Mouse (Mus musculus) CH12.LX (cell line): ENCODE measurements at regions not wholly inside any gene's neighbourhood (a gene's known extent, or its start where the extent isn't known, plus 50 kb on each side); places are given as distances from the start of the nearest gene placed in this dataset.

Experiments used
- DNase-seq: peaks from one replicate; pipeline ENCODE4 v3.0.0-alpha.2; 2013; ENCODE audit errors: extremely low read depth
- H3K27ac ChIP-seq: 2 replicates; pipeline ENCODE4 v1.5.1; 2012; ENCODE audit warnings: low read depth, mild to moderate bottlenecking, control low read depth, moderate library complexity; ENCODE audit not compliant: insufficient read depth
- H3K27me3 ChIP-seq: replicated peaks from 2 replicates; pipeline ENCODE3; 2012; ENCODE audit warnings: inconsistent platforms
- H3K36me3 ChIP-seq, 2 experiments: replicated peaks in 1 of 2; 2 replicates each; pipeline versions ENCODE3 to v1.6.1; 2012; ENCODE audit warnings: inconsistent platforms in 1 of 2, low read length in 1 of 2, mild to moderate bottlenecking in 1 of 2, mixed read lengths in 1 of 2, moderate library complexity in 1 of 2; ENCODE audit not compliant: control insufficient read depth in 1 of 2, insufficient read depth in 1 of 2
- H3K4me1 ChIP-seq, 2 experiments: 2 replicates each; pipeline ENCODE4 v1.6.1; 2012; ENCODE audit warnings: inconsistent platforms in 1 of 2, moderate library complexity in 1 of 2; ENCODE audit not compliant: insufficient read depth in 2 of 2, control insufficient read depth in 1 of 2
- H3K4me2 ChIP-seq: 2 replicates; pipeline ENCODE4 v1.6.1; 2012; ENCODE audit warnings: low read depth, mild to moderate bottlenecking, control low read depth; ENCODE audit not compliant: poor library complexity, insufficient read depth, severe bottlenecking
- H3K4me3 ChIP-seq, 3 experiments: fragments of 150-350 bp in 1 of 3; sonication (generic) in 1 of 3; replicated peaks in 1 of 3; 2 replicates each; pipeline versions ENCODE3 to v1.5.1; 2011 to 2012; ENCODE audit warnings: low read depth in 2 of 3, low read length in 2 of 3, mild to moderate bottlenecking in 2 of 3, moderate library complexity in 2 of 3, control low read depth in 1 of 3, improper control_type of control experiment in 1 of 3, inconsistent platforms in 1 of 3, mixed read lengths in 1 of 3; ENCODE audit not compliant: poor library complexity in 1 of 3
- H3K79me2 ChIP-seq: replicated peaks from 2 replicates; pipeline ENCODE4 v1.6.1; 2012; ENCODE audit warnings: mild to moderate bottlenecking, moderate library complexity; ENCODE audit not compliant: control insufficient read depth, poor library complexity, insufficient read depth, severe bottlenecking; ENCODE audit errors: extremely low read depth
- H3K9ac ChIP-seq: 2 replicates; pipeline ENCODE4 v1.6.1; 2012; ENCODE audit warnings: low read depth, mild to moderate bottlenecking, control low read depth, moderate library complexity; ENCODE audit not compliant: insufficient read depth
- H3K9me3 ChIP-seq: replicated peaks from 2 replicates; pipeline ENCODE3; 2012; ENCODE audit warnings: low read length, inconsistent platforms, mixed read lengths
- BHLHE40 ChIP-seq: IDR thresholded peaks from 2 replicates; pipeline ENCODE4 v1.6.1; 2011; ENCODE audit warnings: mild to moderate bottlenecking, low read depth, low read length, improper control_type of control experiment
- CHD1 ChIP-seq: IDR thresholded peaks from 2 replicates; pipeline ENCODE4 v1.6.1; 2012; ENCODE audit warnings: low read depth, low read length, improper control_type of control experiment, inconsistent platforms
- CTCF ChIP-seq, 2 experiments: IDR thresholded peaks in 1 of 2; conservative IDR thresholded peaks in 1 of 2; 2 replicates each; pipeline ENCODE4 v1.5.1; 2011 to 2012; ENCODE audit warnings: low read depth in 2 of 2, low read length in 2 of 2, improper control_type of control experiment in 1 of 2, inconsistent platforms in 1 of 2, mild to moderate bottlenecking in 1 of 2, moderate library complexity in 1 of 2
- HCFC1 ChIP-seq: IDR thresholded peaks from 2 replicates; pipeline ENCODE4 v1.6.1; 2012; ENCODE audit warnings: low read depth, mild to moderate bottlenecking, inconsistent platforms, low read length, improper control_type of control experiment
- JUN ChIP-seq: IDR thresholded peaks from 2 replicates; pipeline ENCODE4 v1.6.1; 2011; ENCODE audit warnings: low read depth, mild to moderate bottlenecking, low read length, improper control_type of control experiment, moderate library complexity; ENCODE audit not compliant: insufficient read depth
- MAFK ChIP-seq: IDR thresholded peaks from 2 replicates; pipeline ENCODE4 v1.6.1; 2011; ENCODE audit warnings: low read length, improper control_type of control experiment; ENCODE audit not compliant: insufficient replicate concordance
- MAZ ChIP-seq: IDR thresholded peaks from 2 replicates; pipeline ENCODE4 v1.6.1; 2012; ENCODE audit warnings: low read depth, mild to moderate bottlenecking, inconsistent platforms, low read length, improper control_type of control experiment, moderate library complexity
- MYC ChIP-seq: IDR thresholded peaks from 2 replicates; pipeline ENCODE4 v1.6.1; 2011; ENCODE audit warnings: low read depth, mild to moderate bottlenecking, improper control_type of control experiment, low read length
- NELFE ChIP-seq: IDR thresholded peaks from 2 replicates; pipeline ENCODE4 v1.6.1; 2011; ENCODE audit warnings: low read depth, low read length, improper control_type of control experiment
- NRF1 ChIP-seq: IDR thresholded peaks from 2 replicates; pipeline ENCODE4 v1.6.1; 2014; ENCODE audit warnings: low read depth, mild to moderate bottlenecking, inconsistent platforms, low read length, improper control_type of control experiment, moderate library complexity
- PAX5 ChIP-seq: IDR thresholded peaks from 2 replicates; pipeline ENCODE4 v1.6.1; 2012; ENCODE audit warnings: low read length, inconsistent platforms, mixed read lengths
- RCOR1 ChIP-seq: conservative IDR thresholded peaks from 2 replicates; pipeline ENCODE4 v1.6.1; 2012; ENCODE audit warnings: low read depth, mild to moderate bottlenecking, inconsistent platforms, low read length, improper control_type of control experiment
- TCF12 ChIP-seq: IDR thresholded peaks from 2 replicates; pipeline ENCODE4 v1.6.1; 2014; ENCODE audit warnings: low read depth, mild to moderate bottlenecking, inconsistent platforms, low read length, improper control_type of control experiment
- UBTF ChIP-seq: IDR thresholded peaks from 2 replicates; pipeline ENCODE4 v1.6.1; 2012; ENCODE audit warnings: low read depth, mild to moderate bottlenecking, inconsistent platforms, low read length, improper control_type of control experiment, moderate library complexity
- ZMIZ1 ChIP-seq: IDR thresholded peaks from 2 replicates; pipeline ENCODE4 v1.6.1; 2012; ENCODE audit warnings: low read depth, mild to moderate bottlenecking, inconsistent platforms, low read length, improper control_type of control experiment
- ZNF384 ChIP-seq: IDR thresholded peaks from 2 replicates; pipeline ENCODE4 v1.6.1; 2012; ENCODE audit warnings: low read depth, low read length, improper control_type of control experiment, inconsistent platforms
- dilution Hi-C: fragments of 300-500 bp; cut with MboI; formaldehyde crosslinking; loops from 2 replicates; pipeline ENCODE4 v1.14.3; 2020; ENCODE audit warnings: low sequenced_read_pairs; ENCODE audit not compliant: extremely low pct_unique_long_range_greater_than_20kb, extremely low pct_ligation_motif_present
- in situ Hi-C: fragments of 300-500 bp; cut with MboI; formaldehyde crosslinking; loops from 3 replicates; pipeline ENCODE4 v1.14.3; 2019; ENCODE audit warnings: low sequenced_read_pairs, low pct_ligation_motif_present, low pct_unique_long_range_greater_than_20kb, mixed read lengths

DNA sequence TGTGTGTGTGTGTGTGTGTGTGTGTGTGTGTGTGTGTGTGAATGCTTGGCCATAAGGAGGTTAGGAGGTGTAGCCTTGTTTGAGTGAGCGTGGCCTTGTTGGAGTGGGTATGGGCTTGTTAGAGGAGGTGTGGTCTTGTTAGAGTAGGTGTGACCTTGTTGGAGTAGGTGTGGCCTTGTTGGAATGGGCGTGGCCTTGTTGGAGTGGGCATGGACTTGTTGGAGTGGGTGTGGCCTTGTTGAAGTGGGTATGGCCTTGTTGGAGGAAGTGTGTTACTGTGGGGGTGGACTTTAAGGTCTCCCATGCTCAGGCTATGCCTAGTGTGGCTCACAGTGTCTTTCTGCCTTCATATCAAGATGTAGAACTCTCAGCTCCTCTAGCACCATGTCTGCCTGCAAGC, 236.2 kb downstream of the Suds3 start:
- no peaks in the 10 kb centered on the region for H3K27me3 ChIP-seq
- H3K36me3 ChIP-seq, result no peaks in the 10 kb centered on the region
- H3K4me2 ChIP-seq, result no peak overlapping the region
- no peaks in the 10 kb centered on the region for H3K4me1 ChIP-seq
- dilution Hi-C loops, result no loop called here
- no peaks in the 10 kb centered on the region for H3K79me2 ChIP-seq
- no peak overlapping the region for H3K4me3 ChIP-seq
- TF ChIP-seq NRF1 (no peak), BHLHE40 (no peak), UBTF (no peak), HCFC1 (no peak), RCOR1 (no peak), TCF12 (no peak), ZNF384 (no peak), MYC (no peak), PAX5 (no peak), ZMIZ1 (no peak), MAZ (no peak), CTCF (conservative IDR thresholded peaks at IDR 0.05 in 1 of 2, IDR thresholded peaks at IDR 0.05 in 1 of 2; ENCODE audit: low read depth in 2 of 2, low read length in 2 of 2) (no peak), CHD1 (no peak), NELFE (no peak), MAFK (no peak)
- TF ChIP-seq, all 38 proteins: peak for 0
- H3K9ac ChIP-seq, result no peak overlapping the region
- H3K9me3 ChIP-seq, result peaks cover 85% of the 10 kb centered on the region
- DNase-seq, result no peak
- H3K27ac ChIP-seq, result no peak overlapping the region
- in situ Hi-C loops, result no loop called here

GRCm38 (mm10) chr5:116874941-116875340, 241.0 kb downstream of the Suds3 start:
- H3K27ac ChIP-seq, result no peak overlapping the region
- TF ChIP-seq MYC (no peak), JUN (no peak)
- H3K36me3 ChIP-seq, result no peaks in the 10 kb centered on the region
- no peak overlapping the region for H3K4me2 ChIP-seq
- no peak for DNase-seq
- in situ Hi-C loops (no loop called here), dilution Hi-C loops (no loop called here)
- peaks cover 87% of the 10 kb centered on the region for H3K9me3 ChIP-seq
- H3K4me1 ChIP-seq, result no peaks in the 10 kb centered on the region
- no peaks in the 10 kb centered on the region for H3K79me2 ChIP-seq
- H3K9ac ChIP-seq, result no peak overlapping the region
- no peaks in the 10 kb centered on the region for H3K27me3 ChIP-seq
- H3K4me3 ChIP-seq, result peak overlapping the region in 1 of 3 experiments; percentile 14
